19 mouse cellular contexts compared by ENCODE assay signal in the genomic region with DNA sequence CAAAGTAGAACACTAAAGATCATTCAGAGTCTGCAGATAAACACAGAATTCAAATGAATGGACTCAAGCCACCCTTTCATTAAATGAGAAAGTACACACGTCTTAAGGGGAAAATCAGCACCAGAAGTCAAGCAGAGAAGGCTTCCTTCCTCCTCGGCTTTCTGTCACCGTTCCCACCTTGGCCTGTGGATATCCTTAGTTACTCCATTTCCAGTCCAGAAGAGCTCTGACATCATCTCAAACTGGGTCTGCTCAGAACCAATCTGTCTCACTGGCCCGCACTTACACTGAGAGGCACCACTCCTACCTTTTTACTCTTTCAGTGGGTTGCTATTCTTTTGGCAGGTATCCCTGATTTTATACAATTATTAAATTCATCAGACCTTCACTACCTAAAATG.
DNase-seq lines count a peak whose midpoint lies in the region; TF ChIP-seq lines count a peak whose summit lies in the region.
"Had no signal": no experiment of that assay in that cellular context is flagged by ENCODE, and none has a peak within 500 bp of the region (broad histone marks: within the 10 kb centered on the region; RNA-seq: fewer than 3 reads in every experiment).

No protein-coding gene starts in this region.

- no peak for TF ChIP-seq POLR2A in cerebellum, adult 2 months (IDR thresholded peaks at IDR 0.05; ENCODE audit: borderline replicate concordance, insufficient read depth, low read length)

- WGBS in cerebellum, adult 2 months: 8% methylated on average over 4 of the region's 4 CpGs

- H3K27me3 ChIP-seq in cerebellum, adult 2 months (ENCODE audit: control insufficient read depth, insufficient read depth, low read length): no peaks in the 10 kb centered on the region
- H3K27me3 ChIP-seq: embryonic facial prominence, embryonic 13.5 days; forebrain, embryonic 12.5 days; heart, embryonic 15.5 days; intestine, embryonic 15.5 days had no signal

- no peak for TF ChIP-seq CTCF in cerebellum, adult 2 months (IDR thresholded peaks at IDR 0.05; ENCODE audit: borderline replicate concordance, insufficient read depth, low read depth, low read length)

- H3K4me3 ChIP-seq in cerebellum, adult 2 months (replicated peaks; ENCODE audit: insufficient read depth, low read depth, low read length): no peak overlapping the region
- H3K4me3 ChIP-seq: embryonic facial prominence, embryonic 13.5 days; forebrain, embryonic 12.5 days; heart, embryonic 10.5 days; heart, embryonic 15.5 days; hindbrain, embryonic 10.5 days; intestine, embryonic 15.5 days had no signal

- no peak overlapping the region; the same call in 1 of the 2 replicates for H3K27ac ChIP-seq in cerebellum, adult 2 months (ENCODE audit: insufficient read depth, low read length)
- H3K27ac ChIP-seq: embryonic facial prominence, embryonic 13.5 days; forebrain, embryonic 12.5 days; heart, embryonic 10.5 days; hindbrain, embryonic 10.5 days; hindbrain, embryonic 14.5 days; intestine, embryonic 15.5 days had no signal

- DNase-seq in cerebellum, adult 11 months: peak; percentile 18
- no peak for DNase-seq in cerebellum, adult 8-10 months
- peak; percentile 67 for DNase-seq in brain, adult 2 months (ENCODE audit: low read depth, low spot score)
- DNase-seq in cerebellum, adult 2 months: peak; percentile 50 to 69
- peak; percentile 43 to 52 for DNase-seq in cerebellum, postnatal 14 days
- DNase-seq in layer of hippocampus, adult 18-20 months (ENCODE audit: low spot score in 2 of 2): no peak
- no peak for DNase-seq in layer of hippocampus, adult 9-10 months (ENCODE audit: low spot score)
- no peak for DNase-seq in spleen, adult 12 weeks (ENCODE audit: low spot score)
- DNase-seq: adrenal gland, postnatal 10 days; gastrocnemius, postnatal 25 days; heart, postnatal 14 days; kidney, adult 2 months had no signal

- H3K4me1 ChIP-seq in cerebellum, adult 2 months (ENCODE audit: control insufficient read depth, insufficient read depth, low read length): peaks cover 8% of the 10 kb centered on the region; the same call in 1 of the 2 replicates
- H3K4me1 ChIP-seq: hindbrain, embryonic 10.5 days; intestine, embryonic 15.5 days had no signal

Comparison
In these comparisons a context has a peak if more than half of its experiments do, and no peak if none do; other contexts are left out.
1. DNase-seq: peak in cerebellum, adult 11 months (single experiment), brain, adult 2 months (single experiment), cerebellum, adult 2 months (2 of 2) and cerebellum, postnatal 14 days (2 of 2); none in cerebellum, adult 8-10 months (single experiment), layer of hippocampus, adult 18-20 months (0 of 2), layer of hippocampus, adult 9-10 months (single experiment) and spleen, adult 12 weeks (single experiment).